Mouse (Mus musculus) neural tube, embryonic 14.5 days (tissue): ENCODE results near the gene Rhbdd1. TPM values are rescaled to one million over a fixed set of nuclear protein-coding genes. Genes with fewer than 3 reads are reported as not detected.

ENCODE experiments used
- ATAC-seq: fragments of 200-750 bp; cut with Nextera tagmentation; 2 replicates; pipeline ENCODE4 v1.8.0; 2017; ENCODE audit warnings: low read depth, mild to moderate bottlenecking, moderate TSS enrichment, moderate library complexity
- H3K27ac ChIP-seq: fragments of 300-500 bp; sonication (generic); 2 replicates; pipeline ENCODE4 v1.5.1; 2014; ENCODE audit warnings: low read depth, mild to moderate bottlenecking, control low read depth, low read length, moderate library complexity, mixed read lengths
- H3K27me3 ChIP-seq: fragments of 300-500 bp; sonication (generic); 2 replicates; pipeline ENCODE4 v1.6.1; 2014; ENCODE audit warnings: low read length; ENCODE audit not compliant: control insufficient read depth, insufficient read depth
- H3K36me3 ChIP-seq: fragments of 300-500 bp; sonication (generic); 2 replicates; pipeline ENCODE4 v1.6.1; 2014; ENCODE audit warnings: low read length, mixed read lengths; ENCODE audit not compliant: control insufficient read depth, insufficient read depth
- H3K4me1 ChIP-seq: fragments of 300-500 bp; sonication (generic); 2 replicates; pipeline ENCODE4 v1.6.1; 2014; ENCODE audit warnings: low read length; ENCODE audit not compliant: control insufficient read depth, insufficient read depth
- H3K4me2 ChIP-seq: fragments of 300-500 bp; sonication (generic); 2 replicates; pipeline ENCODE4 v1.6.1; 2014; ENCODE audit warnings: mild to moderate bottlenecking, low read depth, low read length, control low read depth
- H3K4me3 ChIP-seq: fragments of 300-500 bp; sonication (generic); 2 replicates; pipeline ENCODE4 v1.5.1; 2014; ENCODE audit warnings: low read depth, low read length, control low read depth, mixed read lengths
- H3K9ac ChIP-seq: fragments of 300-500 bp; sonication (generic); replicated peaks from 2 replicates; pipeline ENCODE4 v1.6.1; 2014; ENCODE audit warnings: low read depth, mild to moderate bottlenecking, control low read depth, low read length, mixed read lengths
- H3K9me3 ChIP-seq: fragments of 300-500 bp; sonication (generic); 2 replicates; pipeline ENCODE4 v1.6.1; 2016; ENCODE audit warnings: low read length; ENCODE audit not compliant: control insufficient read depth
- WGBS: fragments of 180-500 bp; shearing (Covaris S2); extraction: QIAGEN DNeasy Blood & Tissue Kit; methylation state at CpG from one replicate; pipeline ENCODE4 v1.1.7; 2014; 5-methylcytosine and 5-hydroxymethylcytosine counted together
- microRNA-seq: library from miRNA; unstranded; fragments of <30 nt; microRNA quantifications from one replicate; pipeline ENCODE4, GENCODE M21; 2016
- polyA plus RNA-seq: library from polyadenylated mRNA; unstranded; fragments of >200 nt; fragmentation: Nextera tagmentation; extraction: Ambion mirVana; gene quantifications from 2 replicates; pipeline ENCODE4 v1.2.1, GENCODE M21; 2014

Rhbdd1 gene
- polyA plus RNA-seq, 1 experiment from 2014 or later: 2.7 TPM

- H3K4me2 ChIP-seq: no peak overlapping the region
- peaks cover under 1% of the 10 kb centered on the region; the same call in 1 of the 2 replicates for H3K4me1 ChIP-seq
- no peak overlapping the region for H3K4me3 ChIP-seq
- no peaks in the 10 kb centered on the region for H3K36me3 ChIP-seq
- H3K9ac ChIP-seq: no peak overlapping the region
- no peaks in the 10 kb centered on the region for H3K9me3 ChIP-seq
- no peak for ATAC-seq
- H3K27ac ChIP-seq: no peak overlapping the region
- WGBS: 94% methylated on average over 2 of the region's 2 CpGs
- no peaks in the 10 kb centered on the region for H3K27me3 ChIP-seq
Observed at GRCm38 (mm10) chr1:82491954-82492353, 175.7 kb downstream of the Rhbdd1 start.

Small RNA genes lying within 50 kb of the gene (microRNA-seq; reads per million reads assigned to microRNA genes)
- gene Gm22112: not detected

Other genes with a start within 250 kb of the Rhbdd1 start
- gene Gm9747, start 83.3 kb upstream of the Rhbdd1 start, polyA plus RNA-seq: 33.9 and 35.4 TPM in 2 replicates
- gene Irs1, start 25.0 kb upstream of the Rhbdd1 start, polyA plus RNA-seq: 9.4 and 11.4 TPM in 2 replicates